Mouse (Mus musculus): ENCODE data around the gene Flad1. TPM values are rescaled to one million over a fixed set of nuclear protein-coding genes. Genes with fewer than 3 reads are reported as not detected.
A peak's percentile ranks its signal among the peaks of the same experiment; 100 is the strongest.

Flad1 gene
- total RNA-seq, 4 experiments from 2014 or later: 35.8 to 37.8 (median 37.1) TPM

- DNase-seq (ENCODE audit: low spot score in 2 of 2): peak; percentile 79 to 91
These were observed 56.7 kb downstream of the Flad1 start for GRCm38 (mm10) chr3:89354816-89355511.

DNA sequence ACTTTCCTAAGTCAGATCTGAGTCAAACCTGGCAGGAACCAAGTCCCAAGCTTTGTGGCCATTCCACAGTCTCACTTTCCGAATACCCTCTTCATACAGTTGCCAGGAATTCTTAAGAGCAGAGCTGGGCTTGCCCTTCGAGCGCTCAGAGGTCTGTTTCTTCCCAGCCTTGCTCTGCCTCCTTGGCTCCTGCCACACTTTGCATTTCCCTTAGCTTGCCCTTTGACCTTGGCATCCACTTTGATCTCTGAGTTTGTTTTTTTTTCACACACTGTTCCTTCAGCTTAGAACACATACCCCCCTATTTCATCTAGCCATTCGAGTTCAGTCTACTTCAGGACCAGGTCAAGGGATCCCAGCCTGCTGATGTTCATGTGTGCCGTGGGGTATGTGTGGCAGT is 60.4 kb downstream of the Flad1 start:
- DNase-seq (ENCODE audit: low spot score in 2 of 2): no peak

Other genes with a start within 250 kb of the Flad1 start
- gene Clk2, start 247.1 kb downstream of the Flad1 start, total RNA-seq (2022): 10 to 100 TPM; 44.5 to 54.1 (median 48.9) TPM
- 10 to 100 TPM; 66.2 to 72.5 (median 69.1) TPM for gene Scamp3, start 234.4 kb downstream of the Flad1 start, total RNA-seq (2022)
- 10 to 100 TPM; 52.6 to 54.5 (median 53.5) TPM for gene Fam189b, start 228.7 kb downstream of the Flad1 start, total RNA-seq (2022)
- 10 to 100 TPM; 62.1 to 75.2 (median 68.5) TPM for gene Gba, start 208.9 kb downstream of the Flad1 start, total RNA-seq (2022)
- gene Thbs3, start 196.7 kb downstream of the Flad1 start, total RNA-seq (2022): 10 to 100 TPM; 27.4 to 40.7 (median 35.3) TPM
- gene Mtx1, start 184.8 kb downstream of the Flad1 start, total RNA-seq (2022): 10 to 100 TPM; 85.4 to 96.0 (median 94.4) TPM
- 1 to 10 TPM in 2 of 4 experiments, under 1 TPM in 2; 0.37 to 1.7 (median 1.2) TPM for gene Muc1, start 182.8 kb downstream of the Flad1 start, total RNA-seq (2022)
- gene Krtcap2, start 165.9 kb downstream of the Flad1 start, total RNA-seq (2022): 10 to 100 TPM; 73.9 to 82.9 (median 79.4) TPM
- gene Trim46, start 165.6 kb downstream of the Flad1 start, total RNA-seq (2022): 10 to 100 TPM; 74.0 to 89.3 (median 80.2) TPM
- gene Dpm3, start 152.5 kb downstream of the Flad1 start, total RNA-seq (2022): 10 to 100 TPM; 44.2 to 67.3 (median 61.7) TPM
- 10 to 100 TPM; 51.8 to 69.9 (median 58.2) TPM for gene Slc50a1, start 141.3 kb downstream of the Flad1 start, total RNA-seq (2022)
- gene Efna1, start 130.7 kb downstream of the Flad1 start, total RNA-seq (2022): 10 to 100 TPM in 2 of 4 experiments, 1 to 10 TPM in 2; 7.9 to 12.6 (median 10.5) TPM
- 10 to 100 TPM; 57.7 to 72.8 (median 60.8) TPM for gene Efna3, start 88.9 kb downstream of the Flad1 start, total RNA-seq (2022)
- 1 to 10 TPM in 3 of 4 experiments, under 1 TPM in 1; 0.96 to 1.4 (median 1.1) TPM for gene Efna4, start 73.8 kb downstream of the Flad1 start, total RNA-seq (2022)
- 100 to 1,000 TPM; 129 to 141 (median 137) TPM for gene Adam15, start 61.9 kb downstream of the Flad1 start, total RNA-seq (2022)
- gene Dcst2, start 49.9 kb downstream of the Flad1 start, total RNA-seq (2022): under 1 TPM; 0.32 to 0.47 (median 0.39) TPM
- under 1 TPM in 2 of 4 experiments, not detected in 2; 0.16 to 0.48 TPM for gene Dcst1, start 46.6 kb downstream of the Flad1 start, total RNA-seq (2022)
- gene Zbtb7b, start 17.1 kb downstream of the Flad1 start, total RNA-seq (2022): 10 to 100 TPM; 12.6 to 18.7 (median 15.9) TPM
- gene Lenep, start 9.1 kb downstream of the Flad1 start, total RNA-seq (2022): 1 to 10 TPM; 1.9 to 7.1 (median 4.3) TPM
- gene Cks1b, start 6.5 kb upstream of the Flad1 start, total RNA-seq (2022): 1 to 10 TPM; 1.6 to 4.7 (median 2.5) TPM
- gene Shc1, start 6.6 kb upstream of the Flad1 start, total RNA-seq (2022): 10 to 100 TPM; 16.4 to 22.3 (median 19.9) TPM
- gene Pygo2, start 18.3 kb upstream of the Flad1 start, total RNA-seq (2022): 10 to 100 TPM; 49.4 to 61.0 (median 53.9) TPM
- gene Pbxip1, start 24.8 kb upstream of the Flad1 start, total RNA-seq (2022): 10 to 100 TPM; 39.6 to 71.2 (median 51.8) TPM
- gene Pmvk, start 42.7 kb upstream of the Flad1 start, total RNA-seq (2022): 10 to 100 TPM; 29.5 to 33.7 (median 31.3) TPM
- gene Kcnn3, start 108.3 kb upstream of the Flad1 start, total RNA-seq (2022): 10 to 100 TPM; 21.9 to 26.5 (median 25.8) TPM

All from layer of hippocampus, adult 8-10 months (tissue).